Mouse (Mus musculus) kidney, adult 2 months (tissue): ENCODE results near the gene Prokr2. TPM values are rescaled to one million over a fixed set of nuclear protein-coding genes. Genes with fewer than 3 reads are reported as not detected.
A peak's percentile ranks its signal among the peaks of the same experiment; 100 is the strongest.

ENCODE experiments used
- DNase-seq: peaks from one replicate; pipeline ENCODE4 v3.0.0; 2021
- H3K27ac ChIP-seq: fragments of 200-500 bp; 2 replicates; pipeline ENCODE4 v1.5.1; 2012; ENCODE audit warnings: low read depth, low read length, control low read depth, inconsistent platforms; ENCODE audit not compliant: insufficient read depth
- H3K27me3 ChIP-seq: fragments of 200-500 bp; replicated peaks from 2 replicates; pipeline ENCODE4 v1.6.1; 2012; ENCODE audit warnings: mild to moderate bottlenecking, moderate library complexity, low read length, inconsistent platforms; ENCODE audit not compliant: control insufficient read depth, insufficient read depth
- H3K36me3 ChIP-seq: fragments of 200-500 bp; 2 replicates; pipeline ENCODE4 v1.6.1; 2012; ENCODE audit warnings: mild to moderate bottlenecking, moderate library complexity, low read length, inconsistent platforms; ENCODE audit not compliant: control insufficient read depth, insufficient read depth
- H3K4me1 ChIP-seq: fragments of 200-500 bp; 2 replicates; pipeline ENCODE4 v1.6.1; 2011; ENCODE audit warnings: low read length; ENCODE audit not compliant: control insufficient read depth, insufficient read depth
- H3K4me3 ChIP-seq: fragments of 200-500 bp; 2 replicates; pipeline ENCODE4 v1.5.1; 2011; ENCODE audit warnings: mild to moderate bottlenecking, low read depth, low read length, control low read depth; ENCODE audit not compliant: insufficient read depth
- CTCF ChIP-seq: fragments of 200-500 bp; conservative IDR thresholded peaks from 2 replicates; pipeline ENCODE4 v1.5.1; 2011; ENCODE audit warnings: low read depth, mild to moderate bottlenecking, control low read depth, low read length, moderate library complexity, mixed read lengths; ENCODE audit not compliant: insufficient read depth, insufficient read length
- POLR2A ChIP-seq: fragments of 200-500 bp; IDR thresholded peaks from one replicate; pipeline ENCODE4 v1.6.1; 2011; ENCODE audit warnings: low read depth, low read length, control low read depth
- WGBS: fragments of 180-500 bp; shearing (Covaris S2); methylation state at CpG from one replicate; pipeline ENCODE4 v1.1.7; 2018; 5-methylcytosine and 5-hydroxymethylcytosine counted together
- polyA plus RNA-seq: library from polyadenylated mRNA; depleted of rRNA; stranded (reverse); fragments of >200 nt; gene quantifications from 2 replicates; pipeline ENCODE4 v1.2.3, GENCODE M21; 2012

The Prokr2 gene
- polyA plus RNA-seq, 1 experiment = not detected

DNA sequence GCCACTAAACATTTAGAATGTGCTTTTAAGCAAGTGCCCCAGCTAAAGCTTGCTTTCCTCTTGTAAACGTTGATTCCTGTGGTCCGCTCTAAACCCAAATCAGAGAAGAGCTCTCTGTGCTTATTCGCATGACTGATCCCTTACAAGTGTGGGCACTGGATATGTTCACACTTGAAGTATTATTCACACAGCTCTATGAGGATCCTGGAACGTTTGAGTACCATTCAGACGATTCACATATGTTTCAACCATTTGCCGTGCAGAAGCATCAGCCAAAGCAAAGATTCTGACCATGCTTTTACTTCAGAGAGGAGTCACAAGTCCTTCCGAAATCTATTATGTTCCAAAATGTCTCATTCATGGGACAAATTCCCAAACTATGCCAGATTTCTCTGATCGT is 12.9 kb upstream of the Prokr2 start:
- no peaks in the 10 kb centered on the region for H3K27me3 ChIP-seq
- 83% methylated on average over 8 of the region's 8 CpGs for WGBS
- no peak overlapping the region for H3K27ac ChIP-seq
- no peaks in the 10 kb centered on the region for H3K4me1 ChIP-seq
- DNase-seq = no peak
- no peak overlapping the region for H3K4me3 ChIP-seq
- TF ChIP-seq CTCF (no peak), POLR2A (no peak)
- H3K36me3 ChIP-seq = no peaks in the 10 kb centered on the region

DNA sequence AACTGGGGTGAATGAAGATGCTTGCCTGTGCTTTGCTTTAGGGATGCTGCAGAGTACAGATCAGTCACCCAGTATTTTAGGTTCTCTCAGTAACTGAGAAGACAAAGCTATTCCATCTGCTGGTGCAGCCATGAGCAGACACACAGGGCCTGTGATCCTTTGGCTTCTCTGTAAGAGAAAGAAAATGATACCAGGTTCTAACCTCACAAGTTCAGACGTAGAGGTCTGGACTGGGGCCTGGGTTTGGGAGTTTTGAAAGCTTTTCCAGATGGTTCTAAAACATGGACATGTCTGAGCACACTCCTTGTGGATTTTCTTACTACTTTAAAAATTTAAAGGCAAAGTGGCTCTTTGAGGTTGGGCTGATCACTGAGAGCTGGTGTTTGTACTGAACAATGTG is 10.5 kb upstream of the Prokr2 start:
- Histone ChIP-seq H3K4me1 (no peaks in the 10 kb centered on the region), H3K4me3 (no peak overlapping the region), H3K27me3 (no peaks in the 10 kb centered on the region), H3K36me3 (no peaks in the 10 kb centered on the region), H3K27ac (no peak overlapping the region)
- no peak for DNase-seq
- TF ChIP-seq CTCF = no peak
- TF ChIP-seq POLR2A = no peak
- WGBS = 28% methylated on average over 1 of the region's 1 CpGs

DNA sequence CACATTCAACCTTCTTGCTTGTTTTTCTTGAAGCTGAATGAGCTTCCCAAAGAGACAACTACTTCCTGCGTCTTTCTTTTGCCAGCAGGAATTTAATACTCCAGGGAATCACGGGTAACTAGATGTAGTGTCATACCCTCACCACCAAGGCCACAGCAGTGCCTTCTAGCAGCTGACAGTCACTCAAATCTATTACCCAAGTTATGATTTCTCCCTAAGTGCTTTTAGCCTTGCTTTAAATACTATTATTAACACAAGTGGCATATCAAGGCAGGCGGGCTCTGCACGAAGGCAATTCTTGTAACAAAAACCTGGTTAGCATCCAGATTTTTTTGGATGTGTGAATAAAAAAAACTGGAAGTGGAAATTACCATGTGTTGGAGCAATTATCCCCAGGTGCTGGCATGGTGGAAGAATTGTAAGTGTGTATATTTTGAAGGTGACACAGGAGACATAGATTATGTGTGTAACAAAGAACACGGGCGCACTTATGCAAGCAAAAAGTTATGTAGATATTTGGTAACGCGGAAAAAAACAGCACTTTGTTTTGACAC is 5.4 kb upstream of the Prokr2 start:
- WGBS = 82% methylated on average over 8 of the region's 8 CpGs
- DNase-seq = no peak
- no peak for TF ChIP-seq POLR2A
- no peak for TF ChIP-seq CTCF
- H3K36me3 ChIP-seq = no peaks in the 10 kb centered on the region
- no peak overlapping the region for H3K27ac ChIP-seq
- no peak overlapping the region for H3K4me3 ChIP-seq
- H3K4me1 ChIP-seq = no peaks in the 10 kb centered on the region
- no peaks in the 10 kb centered on the region for H3K27me3 ChIP-seq

DNA sequence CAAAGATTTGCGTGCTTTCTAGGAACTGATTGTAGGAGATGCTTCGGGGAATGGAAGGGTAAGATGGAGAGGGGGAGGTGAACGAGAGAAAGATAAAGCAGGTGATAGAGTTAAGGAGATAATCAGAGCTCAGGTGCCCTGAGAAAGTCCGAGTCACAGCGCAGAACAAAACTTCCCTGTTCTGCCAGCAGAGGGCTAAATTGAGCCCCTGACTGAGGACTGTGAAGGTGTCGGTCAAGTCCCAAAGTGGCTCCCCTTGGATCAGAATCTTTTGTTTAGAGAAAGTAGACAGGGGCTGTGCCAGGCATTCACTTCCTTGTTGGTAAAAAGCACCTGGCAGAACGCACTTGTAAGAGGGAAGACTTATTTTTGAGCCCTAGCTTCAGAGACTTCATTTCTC is 4.3 kb upstream of the Prokr2 start:
- DNase-seq = peak; percentile 5
- Histone ChIP-seq H3K36me3 (no peaks in the 10 kb centered on the region), H3K4me3 (no peak overlapping the region), H3K27ac (no peak overlapping the region), H3K27me3 (0 out of 2 replicates have a peak, but pooled peaks cover 2% of the 10 kb centered on the region), H3K4me1 (no peaks in the 10 kb centered on the region)
- TF ChIP-seq POLR2A (no peak), CTCF (peak; percentile 46)
- 33% methylated on average over 7 of the region's 7 CpGs for WGBS

DNA sequence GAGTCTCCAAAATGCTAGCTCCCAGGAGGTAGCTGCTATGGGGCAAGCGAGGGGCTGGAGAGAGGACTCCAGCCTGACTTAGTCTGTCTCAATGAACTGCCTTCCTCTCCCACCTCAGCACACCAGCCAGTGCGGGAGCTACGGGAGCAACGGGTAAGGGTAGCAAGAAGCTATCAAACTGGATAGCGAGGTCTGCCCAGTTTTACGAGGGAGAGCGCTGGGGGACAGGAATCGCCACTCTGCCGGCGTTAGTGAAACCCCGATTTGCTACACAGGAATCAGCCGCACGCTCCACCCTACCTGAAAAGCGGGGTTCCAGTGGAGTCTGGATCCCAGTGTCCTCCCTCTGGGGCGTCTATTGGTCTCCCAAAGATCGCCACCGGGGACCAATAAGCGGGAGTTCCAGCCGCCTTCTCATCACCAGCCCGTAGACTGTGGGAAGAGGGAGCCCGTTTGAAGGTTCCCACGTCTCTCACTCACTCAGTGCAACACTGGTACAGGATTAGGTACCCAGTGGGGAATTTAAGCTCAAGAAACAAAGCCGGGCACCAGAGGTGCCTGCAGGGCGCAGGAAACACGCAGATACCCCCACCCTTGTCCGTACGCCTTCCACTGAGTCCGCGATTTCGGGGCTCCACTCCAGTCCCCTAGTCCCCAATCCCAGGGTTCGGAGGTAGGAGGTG is 595 bp downstream of the Prokr2 start:
- Histone ChIP-seq H3K4me1 (no peaks in the 10 kb centered on the region), H3K27me3 (0 out of 2 replicates have a peak, but pooled peaks cover 2% of the 10 kb centered on the region), H3K36me3 (no peaks in the 10 kb centered on the region), H3K27ac (no peak overlapping the region), H3K4me3 (0 out of 2 replicates have a peak overlapping the region, but pooled peaks have one; percentile 10)
- 2% methylated on average over 31 of the region's 31 CpGs for WGBS
- TF ChIP-seq POLR2A = no peak
- DNase-seq = no peak

DNA sequence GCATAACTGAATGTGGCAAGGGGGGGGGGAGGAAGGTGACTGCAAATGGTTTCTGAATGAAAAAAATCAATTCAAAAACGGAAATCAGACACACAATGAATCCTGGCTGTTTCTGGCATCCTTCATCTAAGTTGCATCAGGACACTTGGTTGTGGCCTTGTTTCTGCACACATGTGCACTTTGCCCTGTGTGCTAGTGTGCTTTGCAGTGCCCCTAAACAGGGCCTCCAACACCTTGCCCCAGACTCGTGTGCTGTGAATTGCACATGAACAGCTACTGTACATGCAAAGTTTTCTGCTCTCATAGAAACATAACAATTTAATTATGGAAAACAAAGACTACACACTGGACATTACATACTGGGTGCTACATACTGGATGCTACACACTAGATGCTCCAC is 2.9 kb downstream of the Prokr2 start:
- DNase-seq = no peak
- Histone ChIP-seq H3K27ac (no peak overlapping the region), H3K27me3 (0 out of 2 replicates have a peak, but pooled peaks cover 2% of the 10 kb centered on the region), H3K4me3 (no peak overlapping the region), H3K4me1 (no peaks in the 10 kb centered on the region), H3K36me3 (no peaks in the 10 kb centered on the region)
- TF ChIP-seq POLR2A = no peak
- TF ChIP-seq CTCF = no peak
- 73% methylated on average over 2 of the region's 2 CpGs for WGBS

DNA sequence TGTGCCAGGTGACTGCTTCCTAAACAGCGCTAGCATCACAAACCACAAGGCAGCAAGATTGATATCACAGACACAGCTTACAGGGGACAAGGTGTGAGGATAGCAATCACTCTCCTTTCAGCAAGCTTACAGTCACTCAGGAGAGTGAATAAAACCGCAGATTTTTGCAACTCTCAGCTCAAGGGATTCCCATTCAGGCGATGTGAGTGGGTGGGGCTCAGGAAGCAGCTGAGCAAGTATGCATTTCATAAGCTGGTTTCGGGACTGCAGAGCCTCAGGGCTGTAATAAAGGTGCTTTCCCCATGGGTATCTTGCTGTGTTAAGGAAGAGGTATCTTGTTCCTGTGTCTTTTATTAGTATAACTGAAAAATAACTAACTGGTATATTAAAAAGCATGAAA is 5.6 kb downstream of the Prokr2 start:
- no peak for DNase-seq
- 34% methylated on average over 4 of the region's 4 CpGs for WGBS
- Histone ChIP-seq H3K36me3 (no peaks in the 10 kb centered on the region), H3K27ac (no peak overlapping the region), H3K4me1 (no peaks in the 10 kb centered on the region), H3K27me3 (no peaks in the 10 kb centered on the region), H3K4me3 (no peak overlapping the region)
- TF ChIP-seq CTCF (no peak), POLR2A (no peak)
